Mouse (Mus musculus) right cerebral cortex, adult 2 months (tissue): ENCODE data around the gene Dnajb14.
"Not testable (repeated sequence)": the region's sequence is repeated elsewhere in the genome, so short reads cannot be mapped to it uniquely, and the experiment has no call there.

Experiments used
- DNase-seq, 2 experiments: peaks; one replicate each; pipeline ENCODE4 v3.0.0; 2021 to 2022; ENCODE audit warnings: low spot score in 2 of 2

The Dnajb14 gene

GRCm38 (mm10) chr3:137917694-137918171 is 50.3 kb downstream of the Dnajb14 start:
- DNase-seq, result no peak

- peak; percentile 87 for DNase-seq
Measured at GRCm38 (mm10) chr3:137918172-137918931, 50.9 kb downstream of the Dnajb14 start, which contains the start of gene Lamtor3. TSS of gene Lamtor3 (plus strand) at chr3:137918506.

GRCm38 (mm10) chr3:137918932-137919311 is 51.4 kb downstream of the Dnajb14 start:
- peak; percentile 26 to 32 for DNase-seq

- no peak for DNase-seq
Measured at GRCm38 (mm10) chr3:137919398-137919797, 51.9 kb downstream of the Dnajb14 start.

GRCm38 (mm10) chr3:137920594-137920993 is 53.1 kb downstream of the Dnajb14 start:
- DNase-seq, result no peak

- no peak for DNase-seq
Measured at GRCm38 (mm10) chr3:137927010-137927409, 59.5 kb downstream of the Dnajb14 start.

GRCm38 (mm10) chr3:137929940-137930339 is 62.5 kb downstream of the Dnajb14 start:
- no peak for DNase-seq

- DNase-seq, result no peak
Measured at GRCm38 (mm10) chr3:137932748-137933147, 65.3 kb downstream of the Dnajb14 start.

- DNase-seq, result no peak
Measured at GRCm38 (mm10) chr3:137933986-137934385, 66.5 kb downstream of the Dnajb14 start.

- no peak for DNase-seq
Measured at GRCm38 (mm10) chr3:137935570-137936525, 68.4 kb downstream of the Dnajb14 start.

GRCm38 (mm10) chr3:137936541-137936940 is 69.1 kb downstream of the Dnajb14 start:
- DNase-seq, result no peak

GRCm38 (mm10) chr3:137938608-137939007 is 71.1 kb downstream of the Dnajb14 start:
- DNase-seq, result peak; percentile 32 to 49

GRCm38 (mm10) chr3:137940757-137941156 is 73.3 kb downstream of the Dnajb14 start:
- DNase-seq, result no peak

GRCm38 (mm10) chr3:137941555-137941954 is 74.1 kb downstream of the Dnajb14 start:
- DNase-seq, result no peak

- DNase-seq, result no peak
Measured at GRCm38 (mm10) chr3:137942098-137942622, 74.7 kb downstream of the Dnajb14 start.

GRCm38 (mm10) chr3:137943737-137944154 is 76.3 kb downstream of the Dnajb14 start:
- no peak for DNase-seq

GRCm38 (mm10) chr3:137946827-137947226 is 79.4 kb downstream of the Dnajb14 start:
- no peak for DNase-seq

GRCm38 (mm10) chr3:137947525-137947924 is 80.0 kb downstream of the Dnajb14 start:
- DNase-seq, result no peak

- DNase-seq, result no peak
Measured at GRCm38 (mm10) chr3:137950191-137950885, 82.9 kb downstream of the Dnajb14 start.

- DNase-seq, result not testable (repeated sequence)
Measured at GRCm38 (mm10) chr3:137951302-137951701, 83.8 kb downstream of the Dnajb14 start.

GRCm38 (mm10) chr3:137951819-137952218 is 84.3 kb downstream of the Dnajb14 start:
- DNase-seq, result no peak
